18 mouse cellular contexts compared by ENCODE assay signal in genomic region chr6:31135580-31135979, GRCm38 (mm10).
"Had no signal": no experiment of that assay in that cellular context is flagged by ENCODE, and none has a peak within 500 bp of the region (broad histone marks: within the 10 kb centered on the region; RNA-seq: fewer than 3 reads in every experiment).

No protein-coding gene starts in this region.

- H3K27ac ChIP-seq: limb, embryonic 12.5 days; limb, embryonic 15.5 days; liver, embryonic 12.5 days; liver, embryonic 15.5 days; neural tube, embryonic 12.5 days; neural tube, embryonic 15.5 days had no signal

- H3K4me2 ChIP-seq: limb, embryonic 12.5 days; limb, embryonic 15.5 days; liver, embryonic 12.5 days; liver, embryonic 15.5 days; neural tube, embryonic 12.5 days; neural tube, embryonic 15.5 days had no signal

- H3K36me3 ChIP-seq: limb, embryonic 12.5 days; limb, embryonic 15.5 days; liver, embryonic 12.5 days; liver, embryonic 15.5 days; neural tube, embryonic 12.5 days; neural tube, embryonic 15.5 days had no signal

- H3K4me1 ChIP-seq: limb, embryonic 12.5 days; liver, embryonic 12.5 days; liver, embryonic 15.5 days; neural tube, embryonic 12.5 days; neural tube, embryonic 15.5 days had no signal

- H3K9me3 ChIP-seq: limb, embryonic 15.5 days; liver, embryonic 12.5 days; liver, embryonic 15.5 days had no signal

- ATAC-seq: inflammation-experienced regulatory T-cells, adult 6 months; intestine, embryonic 16.5 days; liver, embryonic 12.5 days had no signal

- H3K4me3 ChIP-seq: limb, embryonic 12.5 days; limb, embryonic 15.5 days; liver, embryonic 12.5 days; liver, embryonic 15.5 days; neural tube, embryonic 12.5 days; neural tube, embryonic 15.5 days had no signal

- DNase-seq: kidney, adult 18-20 months; kidney, adult 9 months; kidney, postnatal 14 days; lung, adult 2 months; lung, postnatal 14 days; lung, postnatal 4 days; midbrain, embryonic 14.5 days; retina, postnatal 1 day; right cerebral cortex, postnatal 25 days; thymus, postnatal 25 days had no signal

- H3K27me3 ChIP-seq: limb, embryonic 12.5 days; limb, embryonic 15.5 days; liver, embryonic 15.5 days; neural tube, embryonic 12.5 days; neural tube, embryonic 15.5 days had no signal

- H3K9ac ChIP-seq: limb, embryonic 12.5 days; limb, embryonic 15.5 days; liver, embryonic 12.5 days; liver, embryonic 15.5 days; neural tube, embryonic 12.5 days; neural tube, embryonic 15.5 days had no signal
